Mouse (Mus musculus): ENCODE results near the gene Prg2. TPM values are rescaled to one million over a fixed set of nuclear protein-coding genes. Genes with fewer than 3 reads are reported as not detected.
A peak's percentile ranks its signal among the peaks of the same experiment; 100 is the strongest.

The Prg2 gene
- polyA plus RNA-seq, 2 experiments: 21.8 to 62.4 TPM

- WGBS (ENCODE audit: insufficient replicate concordance): 18% methylated on average over 4 of the region's 4 CpGs
- H3K27ac ChIP-seq: no peak overlapping the region
- no peak overlapping the region for H3K4me2 ChIP-seq (ENCODE audit: low read depth)
- no peaks in the 10 kb centered on the region for H3K27me3 ChIP-seq (ENCODE audit: control insufficient read depth, insufficient read depth, low read length)
- peak; percentile 37 to 43 (median 41) for DNase-seq (ENCODE audit: low read depth in 3 of 3, low spot score in 3 of 3)
- no peak overlapping the region for H3K4me3 ChIP-seq (ENCODE audit: insufficient read depth in 1 of 2, low read depth in 2 of 2, low read length in 2 of 2)
- no peak for ATAC-seq (ENCODE audit: insufficient read depth)
- H3K9ac ChIP-seq (replicated peaks): no peak overlapping the region
- peaks cover 31 to 34% of the 10 kb centered on the region in 2 experiments for H3K4me1 ChIP-seq (replicated peaks; ENCODE audit: control insufficient read depth in 2 of 2, insufficient read depth in 2 of 2, low read length in 1 of 2)
- no peaks in the 10 kb centered on the region for H3K9me3 ChIP-seq (ENCODE audit: control insufficient read depth, low read length)
- no peaks in the 10 kb centered on the region for H3K36me3 ChIP-seq (replicated peaks; ENCODE audit: control insufficient read depth, insufficient read depth, low read depth)
- TF ChIP-seq EP300 (IDR thresholded peaks at IDR 0.05; ENCODE audit: low read depth) (no peak), CTCF (IDR thresholded peaks at IDR 0.05; ENCODE audit: low read depth) (peak; percentile 78)
Observed at GRCm38 (mm10) chr2:85007729-85008128, 27.5 kb downstream of the Prg2 start.

- no peak overlapping the region for H3K9ac ChIP-seq (replicated peaks)
- no peaks in the 10 kb centered on the region for H3K9me3 ChIP-seq (ENCODE audit: control insufficient read depth, low read length)
- no peak overlapping the region for H3K4me2 ChIP-seq (ENCODE audit: low read depth)
- peaks cover 46 to 47% of the 10 kb centered on the region in 2 experiments for H3K4me1 ChIP-seq (replicated peaks; ENCODE audit: control insufficient read depth in 2 of 2, insufficient read depth in 2 of 2, low read length in 1 of 2)
- DNase-seq (ENCODE audit: low read depth in 3 of 3, low spot score in 3 of 3) (no peak), ATAC-seq (ENCODE audit: insufficient read depth) (no peak)
- H3K27ac ChIP-seq: peak overlapping the region; percentile 16; the same call in 1 of the 2 replicates
- WGBS (ENCODE audit: insufficient replicate concordance): 63% methylated on average over 2 of the region's 2 CpGs
- TF ChIP-seq EP300 (IDR thresholded peaks at IDR 0.05; ENCODE audit: low read depth): no peak
- TF ChIP-seq CTCF (IDR thresholded peaks at IDR 0.05; ENCODE audit: low read depth): no peak
- H3K27me3 ChIP-seq (ENCODE audit: control insufficient read depth, insufficient read depth, low read length): no peaks in the 10 kb centered on the region
- no peak overlapping the region for H3K4me3 ChIP-seq (ENCODE audit: insufficient read depth in 1 of 2, low read depth in 2 of 2, low read length in 2 of 2)
- H3K36me3 ChIP-seq (replicated peaks; ENCODE audit: control insufficient read depth, insufficient read depth, low read depth): no peaks in the 10 kb centered on the region
Observed at GRCm38 (mm10) chr2:85009212-85009611, 29.0 kb downstream of the Prg2 start.

- peak overlapping the region; percentile 82 for H3K9ac ChIP-seq (replicated peaks)
- H3K4me3 ChIP-seq (ENCODE audit: insufficient read depth in 1 of 2, low read depth in 2 of 2, low read length in 2 of 2): peak overlapping the region; percentile 48 to 56
- H3K4me1 ChIP-seq (replicated peaks; ENCODE audit: control insufficient read depth in 2 of 2, insufficient read depth in 2 of 2, low read length in 1 of 2): peaks cover 48 to 53% of the 10 kb centered on the region in 2 experiments
Observed at GRCm38 (mm10) chr2:85011906-85012604, 31.8 kb downstream of the Prg2 start.

GRCm38 (mm10) chr2:85012679-85013078 is 32.4 kb downstream of the Prg2 start:
- peak overlapping the region; percentile 48 to 56 for H3K4me3 ChIP-seq (ENCODE audit: insufficient read depth in 1 of 2, low read depth in 2 of 2, low read length in 2 of 2)
- TF ChIP-seq CTCF (IDR thresholded peaks at IDR 0.05; ENCODE audit: low read depth) (no peak), EP300 (IDR thresholded peaks at IDR 0.05; ENCODE audit: low read depth) (no peak; the same call in 1 of the 2 replicates)
- DNase-seq (ENCODE audit: low read depth in 3 of 3, low spot score in 3 of 3) (peak in 2 of 3 experiments; percentile 37 to 50), ATAC-seq (ENCODE audit: insufficient read depth) (peak; percentile 73)
- H3K36me3 ChIP-seq (replicated peaks; ENCODE audit: control insufficient read depth, insufficient read depth, low read depth): no peaks in the 10 kb centered on the region
- H3K9ac ChIP-seq (replicated peaks): peak overlapping the region; percentile 82
- no peaks in the 10 kb centered on the region for H3K9me3 ChIP-seq (ENCODE audit: control insufficient read depth, low read length)
- peaks cover 48 to 53% of the 10 kb centered on the region in 2 experiments for H3K4me1 ChIP-seq (replicated peaks; ENCODE audit: control insufficient read depth in 2 of 2, insufficient read depth in 2 of 2, low read length in 1 of 2)
- peak overlapping the region; percentile 93 for H3K4me2 ChIP-seq (ENCODE audit: low read depth)
- WGBS (ENCODE audit: insufficient replicate concordance): 23% methylated on average over 14 of the region's 14 CpGs
- no peaks in the 10 kb centered on the region for H3K27me3 ChIP-seq (ENCODE audit: control insufficient read depth, insufficient read depth, low read length)
- H3K27ac ChIP-seq: peak overlapping the region; percentile 99

More at GRCm38 (mm10) chr2:85011906-85012604, 31.8 kb downstream of the Prg2 start:
- 22% methylated on average over 9 of the region's 9 CpGs for WGBS (ENCODE audit: insufficient replicate concordance)
- Histone ChIP-seq H3K27me3 (ENCODE audit: control insufficient read depth, insufficient read depth, low read length) (no peaks in the 10 kb centered on the region), H3K36me3 (replicated peaks; ENCODE audit: control insufficient read depth, insufficient read depth, low read depth) (no peaks in the 10 kb centered on the region), H3K9me3 (ENCODE audit: control insufficient read depth, low read length) (no peaks in the 10 kb centered on the region), H3K27ac (peak overlapping the region; percentile 99), H3K4me2 (ENCODE audit: low read depth) (peak overlapping the region; percentile 93)
- no peak for TF ChIP-seq CTCF (IDR thresholded peaks at IDR 0.05; ENCODE audit: low read depth)
- peak; percentile 75 for TF ChIP-seq EP300 (IDR thresholded peaks at IDR 0.05; ENCODE audit: low read depth)
- ATAC-seq (ENCODE audit: insufficient read depth): peak; percentile 99
- DNase-seq (ENCODE audit: low read depth in 3 of 3, low spot score in 3 of 3): peak; percentile 84 to 88 (median 88)

- Histone ChIP-seq H3K4me3 (ENCODE audit: insufficient read depth in 1 of 2, low read depth in 2 of 2, low read length in 2 of 2) (peak overlapping the region in 1 of 2 experiments; percentile 48; a peak in 1 of 4 replicates), H3K36me3 (replicated peaks; ENCODE audit: control insufficient read depth, insufficient read depth, low read depth) (no peaks in the 10 kb centered on the region), H3K4me1 (replicated peaks; ENCODE audit: control insufficient read depth in 2 of 2, insufficient read depth in 2 of 2, low read length in 1 of 2) (peaks cover 48 to 53% of the 10 kb centered on the region in 2 experiments), H3K9ac (replicated peaks) (peak overlapping the region; percentile 37), H3K27me3 (ENCODE audit: control insufficient read depth, insufficient read depth, low read length) (no peaks in the 10 kb centered on the region), H3K27ac (peak overlapping the region; percentile 99), H3K4me2 (ENCODE audit: low read depth) (peak overlapping the region; percentile 93), H3K9me3 (ENCODE audit: control insufficient read depth, low read length) (no peaks in the 10 kb centered on the region)
- 56% methylated on average over 5 of the region's 5 CpGs for WGBS (ENCODE audit: insufficient replicate concordance)
- DNase-seq (ENCODE audit: low read depth in 3 of 3, low spot score in 3 of 3) (no peak), ATAC-seq (ENCODE audit: insufficient read depth) (no peak)
- no peak for TF ChIP-seq EP300 (IDR thresholded peaks at IDR 0.05; ENCODE audit: low read depth)
- TF ChIP-seq CTCF (IDR thresholded peaks at IDR 0.05; ENCODE audit: low read depth): peak; percentile 33; the same call in 1 of the 2 replicates
Observed at GRCm38 (mm10) chr2:85013826-85014587, 33.7 kb downstream of the Prg2 start.

Measured in liver, embryonic 14.5 days (tissue).